Mouse (Mus musculus) retina, adult 2 months (tissue): ENCODE results near the gene Etv5.

Experiments
- DNase-seq: peaks from one replicate; pipeline ENCODE4 v3.0.0-alpha.2; 2012; ENCODE audit warnings: low read depth, low spot score

Gene Etv5

DNA sequence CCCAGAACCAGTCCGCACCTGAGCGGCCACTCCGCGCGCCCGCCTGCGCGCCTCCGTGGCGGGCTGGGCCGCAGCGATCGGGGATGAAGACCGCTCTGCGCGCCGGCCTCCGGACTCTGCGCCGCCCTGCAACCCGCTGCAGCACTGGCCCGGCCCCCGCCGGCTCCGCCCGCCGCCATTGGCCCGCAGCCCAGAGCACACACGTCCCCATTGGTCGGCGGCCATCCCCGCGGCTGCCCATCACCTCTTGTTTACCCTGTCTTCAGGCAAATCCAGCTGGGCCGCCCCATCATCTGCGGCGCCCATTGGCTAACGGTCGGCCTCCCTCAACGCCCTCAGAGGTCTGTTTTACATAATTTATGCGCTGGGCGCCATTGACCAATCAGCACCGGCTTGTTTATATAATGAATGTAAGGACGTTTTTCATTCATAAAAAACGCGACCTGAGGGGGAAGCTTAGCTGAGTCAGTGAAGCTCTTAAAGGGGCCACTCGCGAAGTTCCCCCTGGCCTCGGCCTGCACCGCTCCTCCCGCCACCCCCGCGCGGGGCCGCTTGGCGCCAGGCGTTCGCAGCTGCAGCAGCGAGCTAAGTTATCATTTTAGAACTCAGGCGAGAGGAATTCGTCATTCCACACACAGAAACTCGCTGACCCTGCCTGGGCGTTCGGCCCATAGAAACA, at the start of gene Etv5:
Etv5 (minus strand) TSS at position 221 of the 679 bp plus-strand sequence.
- peak; percentile 94 for DNase-seq

DNA sequence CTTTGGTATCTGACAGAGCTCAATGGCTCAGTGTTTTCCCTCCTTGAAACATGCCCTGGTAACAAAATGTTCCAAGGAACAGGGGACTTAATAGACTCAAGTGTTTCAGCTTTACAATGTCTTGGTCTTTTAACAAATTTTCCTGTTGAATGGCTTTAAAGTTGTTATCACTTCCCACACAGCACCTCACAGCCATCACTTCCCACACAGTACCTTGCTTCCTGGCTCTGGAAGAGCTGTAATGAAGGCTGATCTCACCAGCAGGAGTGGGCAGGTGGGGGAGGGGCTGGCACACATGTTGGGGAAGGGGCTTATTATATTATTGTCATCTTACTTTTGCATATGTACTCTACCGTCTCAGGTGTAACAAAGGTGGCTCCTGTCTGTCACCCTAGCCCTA, 44.4 kb upstream of the Etv5 start:
- DNase-seq, result no peak

DNA sequence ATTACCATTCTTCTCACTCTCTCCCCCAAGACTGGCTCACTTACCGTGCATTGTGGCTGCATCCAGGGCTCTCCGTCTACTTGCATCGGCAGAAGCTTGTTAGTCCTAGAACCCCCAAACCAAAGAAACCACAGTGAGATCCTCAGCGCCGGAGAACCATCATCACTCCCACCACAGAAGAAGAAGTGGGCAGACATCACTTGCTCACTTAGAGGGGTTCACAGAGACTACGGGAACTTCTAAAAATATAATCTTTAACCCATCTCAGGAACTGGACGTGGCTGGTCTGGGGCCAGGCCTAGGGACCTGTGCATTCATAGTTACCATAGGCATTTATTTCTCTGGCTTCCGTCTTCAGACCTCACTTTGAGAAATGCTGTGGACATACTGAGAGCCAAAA, 39.8 kb upstream of the Etv5 start:
- DNase-seq, result no peak

DNA sequence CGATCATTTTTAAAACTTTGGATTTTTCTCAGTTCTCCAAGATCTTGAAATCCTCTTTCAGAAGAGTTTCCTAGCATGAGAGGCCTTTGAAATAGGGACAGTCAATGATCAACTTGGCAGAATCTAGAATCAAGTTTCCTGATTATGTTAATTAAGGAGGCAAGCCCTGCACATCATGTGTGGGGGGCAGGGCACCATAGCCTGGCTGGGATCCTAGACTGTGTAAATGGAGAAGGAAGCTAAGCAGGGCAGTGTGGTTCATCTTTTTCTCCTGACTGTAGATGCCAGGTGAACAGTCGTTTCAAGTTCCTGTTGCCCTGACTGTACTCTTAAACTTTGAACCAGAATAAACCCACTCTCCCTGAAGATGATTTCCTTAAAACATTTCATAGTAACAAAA, 32.2 kb upstream of the Etv5 start:
- DNase-seq, result no peak

DNA sequence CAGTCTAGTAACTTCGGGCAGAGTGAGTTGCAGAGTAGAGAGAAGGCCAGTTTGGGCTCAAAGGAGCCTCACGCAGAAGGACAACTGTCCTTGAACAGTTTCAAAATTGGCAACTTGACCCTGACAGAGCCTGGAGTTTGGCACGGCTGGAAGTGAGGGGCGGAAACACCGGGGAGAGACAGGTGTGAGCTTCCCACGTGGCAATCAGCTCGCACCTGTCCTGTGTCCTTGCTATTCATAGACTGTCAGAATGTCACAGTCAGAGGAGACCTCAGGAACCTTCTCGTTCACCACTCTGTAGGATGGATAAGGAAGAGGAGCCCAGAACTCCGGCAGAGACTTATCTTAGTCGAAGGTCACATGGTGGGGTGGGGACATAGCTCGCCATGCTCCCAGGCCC, 29.9 kb upstream of the Etv5 start:
- DNase-seq, result no peak

DNA sequence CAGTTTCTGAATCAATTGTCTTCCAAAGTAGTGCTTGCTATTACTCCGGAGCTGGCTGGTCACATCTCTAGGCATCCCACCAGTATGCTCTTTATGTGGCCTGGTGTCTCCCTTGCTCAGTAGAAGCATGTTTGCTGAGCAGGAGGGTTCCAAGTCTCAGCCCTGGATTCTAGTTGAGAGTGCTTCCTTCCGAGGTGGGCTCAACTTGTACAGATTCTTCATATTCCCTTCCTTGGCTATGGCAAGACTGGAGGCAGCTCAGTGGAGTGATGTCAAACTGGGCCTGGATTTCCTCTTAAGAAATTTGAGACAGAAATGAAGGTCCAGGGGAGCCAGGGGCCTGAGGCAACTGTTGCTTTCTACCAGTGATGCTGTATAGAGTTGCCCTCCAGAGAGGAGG, 27.6 kb upstream of the Etv5 start:
- DNase-seq, result no peak

DNA sequence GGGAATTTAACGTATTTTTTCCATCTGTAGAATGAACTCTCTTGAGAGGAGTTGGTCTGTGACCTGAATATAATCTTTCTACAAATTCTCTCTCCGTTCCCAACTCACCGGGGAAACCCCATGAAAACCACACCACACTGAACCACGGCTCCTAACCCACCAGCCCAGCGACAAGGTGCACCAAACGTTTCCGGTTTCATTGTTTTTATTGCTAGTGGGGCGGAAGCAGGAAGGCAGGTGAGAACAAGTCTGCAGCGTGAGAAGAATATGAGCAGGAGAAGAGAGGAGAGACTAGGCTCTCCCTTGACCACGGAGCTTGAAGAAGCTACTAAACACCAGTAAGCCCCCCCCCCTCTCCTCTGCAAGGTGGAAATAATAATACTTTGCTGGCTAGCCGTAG, 26.9 kb upstream of the Etv5 start:
- DNase-seq, result no peak

DNA sequence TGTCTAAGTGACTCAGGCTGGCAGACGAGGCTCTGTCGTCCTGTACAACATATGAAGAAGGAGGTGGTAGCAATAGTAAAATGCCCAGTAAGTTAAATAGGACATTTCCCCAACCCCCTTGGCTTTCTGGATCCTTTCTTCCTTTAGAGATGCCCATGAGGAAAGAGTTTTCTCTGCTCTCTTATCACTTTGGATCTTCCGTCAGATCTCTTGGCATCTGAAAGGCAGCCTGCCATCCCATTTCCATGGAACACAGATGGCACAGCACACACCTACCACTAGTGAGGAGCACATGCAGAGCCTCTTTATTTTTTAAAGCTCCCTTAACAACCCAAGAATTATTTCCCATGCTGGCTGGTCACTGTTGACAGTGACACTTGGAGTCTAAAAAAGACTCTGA, 22.7 kb upstream of the Etv5 start:
- no peak for DNase-seq

DNA sequence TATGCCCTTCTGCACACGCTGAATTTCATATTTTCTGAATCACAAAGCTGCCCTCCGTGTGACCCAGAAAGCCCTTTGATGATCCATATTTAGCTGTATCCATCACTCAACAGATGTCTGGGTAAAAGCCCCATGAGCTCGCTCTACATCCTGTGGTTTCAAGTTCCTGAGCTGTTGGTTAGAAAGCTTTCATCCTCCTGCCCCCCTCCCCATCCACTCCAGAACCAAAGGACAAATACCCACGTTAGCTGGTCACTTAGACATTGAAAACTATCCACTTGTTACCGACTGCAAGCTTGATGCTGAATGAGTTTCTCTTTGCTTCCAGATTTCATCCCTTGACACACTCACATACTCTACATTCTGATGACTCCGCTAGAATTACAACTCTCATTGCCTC, 22.2 kb upstream of the Etv5 start:
- no peak for DNase-seq

DNA sequence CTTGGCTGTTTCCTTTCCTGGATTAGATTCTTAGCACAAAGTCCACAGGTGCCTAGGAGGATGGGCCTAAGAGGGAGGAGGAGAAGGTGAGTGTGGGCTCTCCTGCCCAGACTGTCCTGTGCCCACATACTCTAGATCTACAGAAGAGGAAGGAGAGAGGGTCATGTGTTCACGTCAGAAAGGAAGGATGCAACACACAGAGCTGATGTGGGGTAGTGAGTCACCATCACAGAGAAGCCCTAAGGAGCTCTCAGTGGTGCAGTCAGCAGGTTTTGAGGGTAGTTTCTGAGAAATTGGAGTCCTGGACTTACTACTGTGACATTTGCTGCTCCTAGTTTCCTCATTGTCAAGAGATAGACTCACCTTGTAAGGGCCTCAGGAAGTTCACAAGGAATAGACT, 21.4 kb upstream of the Etv5 start:
- DNase-seq, result no peak

DNA sequence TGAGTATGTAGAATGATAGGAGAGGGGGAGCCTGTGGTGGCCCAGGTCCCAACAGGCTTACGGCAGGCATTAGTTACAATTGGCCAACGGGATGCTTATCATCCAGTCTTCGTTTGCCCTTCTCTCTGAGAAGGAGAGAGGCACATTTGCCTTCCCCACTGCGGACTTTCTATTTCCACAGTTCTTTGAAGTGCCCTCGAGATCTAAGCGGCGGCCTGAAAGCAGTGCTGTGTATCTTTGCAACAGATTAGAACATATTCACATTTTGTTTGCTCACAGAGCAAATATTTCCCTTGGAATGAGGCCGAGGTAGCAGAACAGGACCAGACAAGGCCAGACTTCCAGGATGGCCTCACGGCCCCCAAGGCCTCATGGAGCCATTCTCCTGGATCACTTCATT, 12.6 kb upstream of the Etv5 start:
- DNase-seq, result no peak

DNA sequence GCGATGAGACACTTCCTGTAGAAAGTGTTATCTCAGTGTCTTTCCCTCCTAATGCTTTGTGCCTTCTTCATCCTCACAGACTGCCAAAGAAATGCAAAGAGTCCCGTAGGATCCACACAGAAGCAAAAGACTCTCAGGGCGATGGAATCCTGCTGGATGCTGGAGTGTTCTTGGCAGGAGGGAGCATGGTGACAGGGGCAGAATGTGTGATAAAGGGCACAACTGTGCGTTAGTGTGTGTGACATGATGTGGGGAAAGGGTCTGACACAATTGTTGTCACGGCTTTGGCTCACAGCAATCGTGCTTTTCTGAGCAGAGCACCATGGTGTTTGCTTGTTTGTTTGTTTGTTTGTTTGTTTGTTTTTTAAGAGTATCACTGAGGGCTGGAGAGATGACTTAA, 8.6 kb upstream of the Etv5 start:
- DNase-seq, result no peak

DNA sequence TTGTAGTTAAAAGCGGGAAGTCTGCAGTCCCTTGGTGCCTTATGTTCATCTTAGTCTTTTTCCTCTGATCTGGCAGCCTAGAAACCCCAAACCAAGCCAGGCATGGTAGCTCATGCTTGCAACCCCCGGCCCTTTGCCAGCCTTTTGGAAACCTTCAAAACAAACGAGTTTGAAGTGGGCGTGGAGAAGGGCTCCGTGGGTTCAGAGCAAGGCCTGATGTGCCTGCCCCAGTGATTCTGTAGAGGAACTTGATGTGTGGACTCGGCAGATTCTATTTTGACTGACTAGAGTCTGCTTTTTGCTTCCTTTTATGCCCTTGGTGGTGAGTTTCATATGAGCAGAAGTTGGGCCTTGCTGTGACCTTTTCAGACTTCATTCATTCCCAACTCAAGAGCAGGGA, 5.3 kb upstream of the Etv5 start:
- no peak for DNase-seq

DNA sequence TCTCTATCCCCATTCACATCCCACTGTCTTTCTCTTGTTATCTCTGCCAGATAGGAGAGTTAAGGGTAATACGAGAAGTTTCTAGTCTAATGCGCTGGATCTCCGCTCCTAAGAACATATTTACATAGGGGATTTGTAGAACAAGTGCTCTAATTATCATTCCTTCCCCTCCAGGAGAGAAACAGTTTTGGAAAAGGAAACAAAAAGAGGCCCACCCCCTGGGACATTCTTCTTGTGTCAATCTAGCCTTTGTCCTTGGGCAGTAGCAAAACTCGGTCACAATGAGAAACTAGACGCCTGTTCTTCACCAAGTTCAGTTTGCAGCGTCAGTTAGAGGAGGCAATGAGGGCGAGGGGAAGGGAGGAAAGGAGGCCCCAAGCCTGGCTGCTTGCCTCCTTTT, 2.7 kb upstream of the Etv5 start:
- no peak for DNase-seq

DNA sequence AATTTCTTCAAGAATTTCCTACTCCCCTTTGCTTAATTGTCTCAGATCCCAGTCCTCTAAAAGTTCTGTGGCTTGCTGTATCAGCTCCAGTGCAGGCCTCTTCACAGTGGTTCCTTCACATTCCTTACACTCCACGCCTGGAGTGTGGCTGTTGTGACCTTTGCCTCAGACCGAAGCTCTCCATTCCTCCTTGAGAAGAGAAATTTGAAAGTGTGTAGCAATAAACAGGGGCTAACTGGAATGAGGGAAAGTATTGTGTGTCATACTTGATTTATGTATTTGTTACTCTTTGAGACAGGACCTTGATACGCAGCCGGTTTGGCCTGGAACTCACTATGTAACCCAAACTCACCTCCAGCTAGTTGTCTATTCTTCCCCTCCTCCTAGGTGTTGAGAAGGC, 1.8 kb upstream of the Etv5 start:
- no peak for DNase-seq

DNA sequence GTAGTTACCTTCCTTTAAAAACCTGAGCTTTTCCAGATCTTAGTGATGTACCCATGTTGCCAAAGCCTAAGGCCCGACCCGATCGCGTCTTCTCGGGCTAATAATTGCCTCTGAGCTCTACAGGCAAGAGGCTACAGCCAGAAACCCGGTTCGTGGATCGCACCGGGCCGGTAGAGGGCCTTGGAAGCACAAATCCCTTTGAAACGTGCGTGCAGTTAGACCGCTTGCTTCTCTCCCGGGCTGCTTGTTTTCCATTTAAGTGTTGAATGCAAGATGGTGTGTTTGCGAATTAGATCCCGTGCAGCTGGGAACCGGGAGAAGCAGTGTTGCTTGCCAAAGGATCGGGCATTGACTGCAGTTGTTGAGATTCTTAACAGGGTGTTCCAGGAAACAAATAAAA, 750 bp upstream of the Etv5 start:
- no peak for DNase-seq

DNA sequence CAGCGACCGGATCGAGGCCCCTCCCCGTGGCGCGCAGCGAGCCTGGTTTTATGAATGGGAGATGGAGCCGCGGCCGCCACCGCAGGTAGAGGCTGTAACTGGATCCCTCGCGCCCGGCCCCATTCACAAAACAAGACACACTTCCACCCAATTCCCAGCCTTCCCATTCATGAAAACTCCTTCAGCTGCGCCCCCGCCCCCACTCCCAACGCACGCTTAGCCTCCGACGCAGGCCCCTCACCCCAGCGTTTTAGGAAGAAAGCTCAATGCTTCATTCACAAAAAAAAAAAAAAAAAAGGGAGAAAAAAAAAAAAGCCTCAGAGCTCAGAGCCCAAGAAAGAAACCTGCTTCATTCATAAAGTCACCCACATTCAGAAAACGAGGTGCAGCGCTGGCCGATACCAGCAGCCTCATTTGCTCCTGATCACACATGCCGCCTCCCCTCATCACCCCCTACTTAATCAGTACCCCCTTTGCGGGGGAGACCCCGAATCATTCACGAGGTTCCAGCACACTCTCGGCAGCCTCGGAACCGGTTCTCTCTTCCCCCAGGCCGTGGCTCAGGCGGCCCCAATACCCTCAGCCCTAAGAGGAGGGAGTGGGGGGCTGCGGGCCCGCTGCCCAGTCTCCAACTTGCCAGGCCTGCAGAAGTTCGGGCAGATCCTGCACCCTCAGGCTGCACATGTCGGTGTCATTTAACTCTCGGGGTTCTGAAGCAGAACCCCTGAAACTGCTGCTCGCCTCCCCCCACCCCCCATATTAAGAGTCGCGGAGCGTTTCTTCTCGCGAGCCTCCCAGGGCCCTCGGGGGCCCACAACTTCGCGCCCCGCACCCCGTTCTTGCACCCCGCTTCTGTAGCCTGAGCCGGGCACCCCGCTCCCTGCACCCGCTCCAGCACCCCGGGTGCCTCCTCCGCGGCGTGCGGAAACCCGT, 812 bp downstream of the Etv5 start:
- no peak for DNase-seq

DNA sequence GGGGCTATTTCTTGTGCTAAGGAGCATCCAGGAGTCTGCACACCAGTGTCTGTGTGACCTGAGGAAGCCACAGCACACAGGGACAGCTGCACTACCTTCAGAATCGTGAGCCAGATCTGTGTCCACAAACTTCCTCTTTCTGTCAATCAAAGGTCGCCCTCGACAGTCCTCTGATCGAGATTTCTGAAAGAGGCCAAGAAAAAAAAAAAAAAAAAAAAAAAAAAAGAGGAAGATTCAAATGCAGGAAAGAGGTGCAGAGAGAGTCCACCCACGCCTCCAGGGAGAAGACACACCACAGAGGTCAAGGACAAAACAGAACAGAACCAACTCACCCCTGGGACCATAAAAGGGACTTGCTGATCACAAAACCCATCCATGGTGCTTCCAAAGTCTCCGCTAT, 3.4 kb downstream of the Etv5 start:
- no peak for DNase-seq

DNA sequence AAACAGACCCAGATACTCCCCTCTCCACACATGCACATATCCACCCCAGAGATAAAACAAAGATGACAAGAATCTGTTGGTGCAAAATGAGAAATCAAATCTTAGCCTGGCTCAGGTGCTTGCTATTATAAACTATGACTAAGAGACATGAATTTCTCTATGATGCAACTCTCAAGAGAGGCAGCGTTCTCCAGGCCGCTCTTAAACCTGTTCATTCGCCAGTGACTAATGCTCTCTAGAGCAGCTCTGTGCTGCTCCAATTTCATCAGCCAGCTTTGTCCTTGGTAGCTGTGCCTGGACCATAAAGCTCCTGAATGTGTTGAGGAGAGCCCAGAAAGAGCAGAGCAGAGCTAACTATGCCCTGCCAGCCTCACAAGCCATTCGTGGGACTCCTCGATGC, 5.0 kb downstream of the Etv5 start:
- DNase-seq, result no peak

DNA sequence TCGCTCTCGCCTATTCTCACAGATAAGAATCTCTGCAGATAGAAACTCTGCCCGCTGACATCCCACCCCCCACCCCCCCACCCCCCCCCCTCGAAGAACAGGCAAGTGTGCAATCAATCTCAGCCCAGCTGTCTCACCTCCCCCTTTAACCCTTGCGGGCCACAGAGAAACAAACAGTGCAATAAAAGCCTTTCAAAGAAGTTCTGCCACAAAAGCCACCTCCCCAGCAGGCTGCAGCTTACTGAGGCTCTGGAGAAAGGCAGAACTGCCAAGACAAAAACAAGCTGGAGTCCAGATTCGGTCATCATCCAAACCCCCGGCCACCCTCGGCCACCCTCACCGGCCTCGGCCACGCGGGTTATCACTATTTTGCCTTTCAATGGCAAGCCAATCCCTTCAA, 5.6 kb downstream of the Etv5 start:
- no peak for DNase-seq

DNA sequence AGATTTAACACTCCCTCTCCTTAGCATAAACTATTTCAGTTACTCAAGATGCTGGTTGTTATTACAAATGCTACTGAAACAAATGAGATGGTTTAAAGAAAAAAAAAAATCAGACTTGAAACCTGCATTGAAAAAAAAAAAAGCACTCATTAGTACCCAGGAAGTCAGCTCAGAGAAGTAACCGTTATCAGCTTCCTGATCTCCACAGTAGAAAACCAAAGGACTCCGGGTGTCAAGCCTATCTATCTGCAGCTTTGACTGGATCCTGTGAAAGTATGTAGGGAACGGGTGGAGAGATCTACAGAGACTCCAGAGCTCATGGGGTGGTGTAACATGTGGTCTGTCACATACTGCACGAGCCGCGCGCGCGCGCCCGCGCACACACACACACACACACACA, 7.7 kb downstream of the Etv5 start:
- DNase-seq, result no peak

DNA sequence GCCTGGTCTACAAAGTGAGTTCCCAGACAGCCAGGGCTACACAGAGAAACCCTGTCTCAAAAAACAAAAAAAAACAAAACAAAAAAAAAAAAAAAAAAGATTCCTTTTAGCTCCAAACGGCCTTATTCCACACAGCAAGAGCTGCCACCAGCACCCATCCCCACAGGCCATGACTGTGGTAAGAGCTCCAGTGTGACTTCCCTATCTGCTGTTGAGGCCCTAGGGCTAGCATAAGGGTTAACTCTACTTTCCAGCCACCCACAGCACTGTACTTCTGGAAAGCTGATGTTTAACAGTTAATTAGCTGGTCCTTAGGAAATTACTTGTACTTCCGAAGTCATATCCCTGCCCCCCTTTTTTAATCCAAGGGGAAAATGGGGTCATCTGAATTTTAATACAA, 8.2 kb downstream of the Etv5 start:
- no peak for DNase-seq

DNA sequence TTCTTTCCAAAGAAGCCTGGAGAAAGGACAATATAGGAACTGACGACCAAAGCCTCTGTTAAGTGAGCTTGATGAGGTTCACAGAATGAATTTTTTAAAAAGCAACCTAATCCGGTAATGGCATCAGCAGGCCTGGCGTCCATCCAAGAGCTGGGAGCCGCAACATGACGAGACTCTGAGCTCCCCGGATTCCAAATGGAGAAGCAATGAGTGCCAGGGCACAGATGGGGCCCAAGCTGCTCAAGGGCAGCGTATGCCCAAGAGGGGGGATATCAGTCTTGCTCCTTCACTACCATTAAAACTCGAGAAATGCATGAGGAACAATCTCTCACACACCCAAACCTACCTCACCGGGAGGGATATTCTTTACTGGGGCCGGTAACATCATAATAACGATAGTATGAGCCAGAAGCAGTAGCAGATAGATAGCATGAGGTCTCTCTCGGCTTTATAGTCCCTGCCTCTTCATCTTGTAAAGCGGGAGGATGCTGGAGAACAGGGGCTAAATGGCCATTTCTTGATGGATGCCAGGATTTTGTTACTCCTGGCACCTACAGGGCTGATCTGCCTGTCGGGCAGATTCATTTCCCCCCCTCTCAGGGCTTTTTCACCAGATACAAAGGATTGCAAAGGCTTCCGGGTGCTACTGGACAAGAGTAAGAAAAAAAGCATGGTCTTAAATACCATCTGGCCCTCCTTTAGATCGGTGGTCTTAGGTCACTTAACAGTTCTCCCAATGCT, 9.1 kb downstream of the Etv5 start:
- no peak for DNase-seq
